Mouse (Mus musculus) myocyte (in vitro differentiated cells): ENCODE measurements around the gene Dnah2.

Experiments used
- E2F4 ChIP-seq: IDR thresholded peaks from one replicate; pipeline ENCODE4 v1.6.1; 2011; ENCODE audit warnings: mild to moderate bottlenecking, control low read depth, moderate library complexity; ENCODE audit not compliant: insufficient read depth
- MAX ChIP-seq: IDR thresholded peaks from one replicate; pipeline ENCODE4 v1.6.1; 2011; ENCODE audit warnings: low read depth, mild to moderate bottlenecking, control low read depth
- MYOD1 ChIP-seq, 3 experiments: IDR thresholded peaks; one replicate each; pipeline ENCODE4 v1.6.1; 2011; ENCODE audit warnings: control low read depth in 2 of 3, low read depth in 2 of 3, mild to moderate bottlenecking in 2 of 3, moderate library complexity in 1 of 3; ENCODE audit not compliant: insufficient read length in 2 of 3, control insufficient read depth in 1 of 3
- POLR2A ChIP-seq: IDR thresholded peaks from one replicate; pipeline ENCODE4 v1.6.1; 2011; ENCODE audit warnings: low read depth, mild to moderate bottlenecking, control low read depth, moderate library complexity; ENCODE audit not compliant: insufficient read length
- REST ChIP-seq: IDR thresholded peaks from one replicate; pipeline ENCODE4 v1.6.1; 2011; ENCODE audit warnings: mild to moderate bottlenecking, control low read depth, moderate library complexity; ENCODE audit not compliant: insufficient read depth, insufficient read length
- TCF12 ChIP-seq: IDR thresholded peaks from one replicate; pipeline ENCODE4 v1.6.1; 2011; ENCODE audit warnings: mild to moderate bottlenecking, control low read depth; ENCODE audit not compliant: poor library complexity, insufficient read depth, severe bottlenecking
- TCF3 ChIP-seq: IDR thresholded peaks from one replicate; pipeline ENCODE4 v1.6.1; 2011; ENCODE audit warnings: low read depth, control low read depth; ENCODE audit not compliant: insufficient read length
- USF1 ChIP-seq: IDR thresholded peaks from one replicate; pipeline ENCODE4 v1.6.1; 2011; ENCODE audit warnings: low read depth, mild to moderate bottlenecking, control low read depth, moderate library complexity

DNA sequence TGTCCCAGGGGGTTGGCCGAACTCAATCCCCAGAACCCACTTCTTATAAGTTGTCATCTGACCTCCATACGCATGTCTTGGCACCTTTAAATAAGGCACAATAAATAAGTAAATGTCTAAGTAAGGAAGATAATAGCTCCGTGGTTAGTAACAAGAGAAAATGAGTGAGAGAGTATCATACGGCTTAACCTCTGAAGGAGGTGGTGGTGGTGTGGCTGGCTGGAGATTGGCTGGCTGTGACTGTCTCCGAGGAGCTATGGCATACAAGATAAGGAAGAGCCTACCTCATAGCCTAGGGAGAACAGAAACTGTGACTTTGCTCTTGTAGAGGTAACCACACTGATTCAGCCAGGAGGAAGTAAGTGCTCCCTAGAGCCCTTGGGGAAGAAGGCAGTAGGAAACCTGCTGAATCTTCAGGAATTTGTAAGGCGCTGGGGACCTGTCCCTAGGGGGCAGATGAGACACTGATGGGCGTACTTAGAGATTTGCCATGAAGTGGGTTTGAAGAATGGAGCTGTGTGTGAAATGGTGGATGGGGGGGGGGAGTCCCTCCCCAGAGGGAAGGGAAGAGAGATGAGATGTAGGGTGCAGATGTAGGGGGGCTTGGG is 36.9 kb upstream of the Dnah2 start:
- TF ChIP-seq E2F4, result no peak
- TF ChIP-seq MAX, result no peak
- TF ChIP-seq POLR2A, result no peak
- no peak for TF ChIP-seq TCF12
- no peak for TF ChIP-seq TCF3
- no peak for TF ChIP-seq MYOD1 (IDR thresholded peaks at IDR 0.05; ENCODE audit: control insufficient read depth in 1 of 3, insufficient read length in 2 of 3, low read depth in 2 of 3)
- no peak for TF ChIP-seq REST
- no peak for TF ChIP-seq USF1
